Mouse (Mus musculus) limb, embryonic 11.5 days (tissue): ENCODE data around the gene Syce2. TPM values are rescaled to one million over a fixed set of nuclear protein-coding genes. Genes with fewer than 3 reads are reported as not detected.

Source experiments
- ATAC-seq: fragments of 200-750 bp; cut with Nextera tagmentation; 2 replicates; pipeline ENCODE4 v1.8.0; 2017; ENCODE audit warnings: low read depth; ENCODE audit not compliant: insufficient number of reproducible peaks, low FRiP score, low TSS enrichment
- DNase-seq: peaks from one replicate; pipeline ENCODE4 v3.0.0-alpha.2; 2015; ENCODE audit warnings: low spot score
- H3K27ac ChIP-seq: fragments of 300-500 bp; sonication (generic); replicated peaks from 2 replicates; pipeline ENCODE4 v1.5.1; 2014; ENCODE audit warnings: low read depth, mild to moderate bottlenecking, low read length
- H3K27me3 ChIP-seq: fragments of 300-500 bp; sonication (generic); 2 replicates; pipeline ENCODE4 v1.6.1; 2014; ENCODE audit warnings: mild to moderate bottlenecking, low read length, mixed read lengths; ENCODE audit not compliant: control insufficient read depth, insufficient read depth
- H3K36me3 ChIP-seq: fragments of 300-500 bp; sonication (generic); 2 replicates; pipeline ENCODE4 v1.6.1; 2014; ENCODE audit warnings: mild to moderate bottlenecking, low read length, moderate library complexity, mixed read lengths; ENCODE audit not compliant: control insufficient read depth, insufficient read depth
- H3K4me1 ChIP-seq: fragments of 300-500 bp; sonication (generic); 2 replicates; pipeline ENCODE4 v1.6.1; 2014; ENCODE audit warnings: low read length, mixed read lengths; ENCODE audit not compliant: control insufficient read depth, insufficient read depth
- H3K4me2 ChIP-seq: fragments of 300-500 bp; sonication (generic); 2 replicates; pipeline ENCODE4 v1.6.1; 2014; ENCODE audit warnings: low read depth, mild to moderate bottlenecking, moderate library complexity; ENCODE audit not compliant: severe bottlenecking
- H3K4me3 ChIP-seq: fragments of 300-500 bp; sonication (generic); 2 replicates; pipeline ENCODE4 v1.5.1; 2014; ENCODE audit warnings: low read depth, low read length
- H3K9ac ChIP-seq: fragments of 300-500 bp; sonication (generic); 2 replicates; pipeline ENCODE4 v1.6.1; 2014; ENCODE audit warnings: mild to moderate bottlenecking, low read length
- H3K9me3 ChIP-seq: fragments of 300-500 bp; sonication (generic); 2 replicates; pipeline ENCODE4 v1.6.1; 2016; ENCODE audit warnings: low read length; ENCODE audit not compliant: control insufficient read depth
- WGBS: fragments of 180-500 bp; shearing (Covaris S2); extraction: QIAGEN DNeasy Blood & Tissue Kit; methylation state at CpG from one replicate; pipeline ENCODE4 v1.1.7; 2014; 5-methylcytosine and 5-hydroxymethylcytosine counted together
- polyA plus RNA-seq: library from polyadenylated mRNA; unstranded; fragments of >200 nt; fragmentation: Nextera tagmentation; extraction: Ambion mirVana; gene quantifications from 2 replicates; pipeline ENCODE4 v1.2.1, GENCODE M21; 2014

Syce2 gene
- polyA plus RNA-seq, 1 experiment from 2014 or later, result 89.0 TPM

- no peak for ATAC-seq
- WGBS, result 6% methylated on average over 7 of the region's 7 CpGs
- H3K9me3 ChIP-seq, result no peaks in the 10 kb centered on the region
- no peaks in the 10 kb centered on the region for H3K27me3 ChIP-seq
- peak overlapping the region; percentile 94 for H3K4me3 ChIP-seq
- peaks cover 32% of the 10 kb centered on the region for H3K4me1 ChIP-seq
- peaks cover 62% of the 10 kb centered on the region for H3K36me3 ChIP-seq
- no peak for DNase-seq
- peak overlapping the region; percentile 90 for H3K27ac ChIP-seq
- H3K9ac ChIP-seq, result peak overlapping the region; percentile 91
- H3K4me2 ChIP-seq, result peak overlapping the region; percentile 68
These were observed 32.0 kb upstream of the Syce2 start for GRCm38 (mm10) chr8:84839875-84840247.

- Histone ChIP-seq H3K4me2 (peak within 1 kb of the TSS; percentile 68), H3K4me3 (peak within 1 kb of the TSS; percentile 94), H3K27me3 (no peaks in the 10 kb centered on the region), H3K36me3 (peaks cover 64% of the 10 kb centered on the region), H3K9ac (peak within 1 kb of the TSS; percentile 91), H3K4me1 (peaks cover 37% of the 10 kb centered on the region), H3K27ac (peak within 1 kb of the TSS; percentile 90), H3K9me3 (no peaks in the 10 kb centered on the region)
- ATAC-seq (peak; percentile 88), DNase-seq (peak; percentile 93)
- under 1% methylated on average over 46 of the region's 55 CpGs for WGBS
These were observed 31.5 kb upstream of the Syce2 start, which contains the start of gene Rad23a for GRCm38 (mm10) chr8:84840248-84840999. Gene Rad23a (minus strand): TSS chr8:84840665.

GRCm38 (mm10) chr8:84841514-84841913 is 30.4 kb upstream of the Syce2 start:
- H3K4me1 ChIP-seq, result peaks cover 30% of the 10 kb centered on the region
- no peaks in the 10 kb centered on the region for H3K27me3 ChIP-seq
- no peaks in the 10 kb centered on the region for H3K9me3 ChIP-seq
- 81% methylated on average over 1 of the region's 1 CpGs for WGBS
- H3K36me3 ChIP-seq, result peaks cover 56% of the 10 kb centered on the region
- no peak overlapping the region for H3K9ac ChIP-seq
- no peak for DNase-seq
- no peak for ATAC-seq
- H3K4me3 ChIP-seq, result no peak overlapping the region
- H3K27ac ChIP-seq, result peak overlapping the region; percentile 26
- no peak overlapping the region for H3K4me2 ChIP-seq

GRCm38 (mm10) chr8:84844397-84845070 is 27.4 kb upstream of the Syce2 start:
- ATAC-seq (no peak), DNase-seq (no peak)
- H3K27ac ChIP-seq, result no peak overlapping the region
- peak overlapping the region; percentile 75 for H3K4me2 ChIP-seq
- H3K27me3 ChIP-seq, result no peaks in the 10 kb centered on the region
- H3K4me1 ChIP-seq, result peaks cover 17% of the 10 kb centered on the region
- peaks cover 37% of the 10 kb centered on the region for H3K36me3 ChIP-seq
- H3K9ac ChIP-seq, result peak overlapping the region; percentile 98; the same call in 1 of the 2 replicates
- WGBS, result 86% methylated on average over 9 of the region's 9 CpGs
- peak overlapping the region; percentile 99 for H3K4me3 ChIP-seq
- H3K9me3 ChIP-seq, result no peaks in the 10 kb centered on the region

- Histone ChIP-seq H3K4me3 (peak overlapping the region; percentile 99), H3K27ac (no peak overlapping the region), H3K9ac (peak overlapping the region; percentile 98), H3K27me3 (no peaks in the 10 kb centered on the region), H3K9me3 (no peaks in the 10 kb centered on the region), H3K36me3 (peaks cover 37% of the 10 kb centered on the region), H3K4me2 (peak overlapping the region; percentile 75), H3K4me1 (peaks cover 15% of the 10 kb centered on the region)
- 19% methylated on average over 12 of the region's 12 CpGs for WGBS
- DNase-seq, result peak; percentile 53
- no peak for ATAC-seq
These were observed 26.4 kb upstream of the Syce2 start for GRCm38 (mm10) chr8:84845355-84846093.

GRCm38 (mm10) chr8:84846094-84846721 is 25.7 kb upstream of the Syce2 start:
- H3K27me3 ChIP-seq, result no peaks in the 10 kb centered on the region
- H3K4me2 ChIP-seq, result peak overlapping the region; percentile 75
- peaks cover 15% of the 10 kb centered on the region for H3K4me1 ChIP-seq
- H3K9me3 ChIP-seq, result no peaks in the 10 kb centered on the region
- H3K4me3 ChIP-seq, result peak overlapping the region; percentile 99
- ATAC-seq (peak; percentile 8), DNase-seq (no peak)
- peak overlapping the region; percentile 98 for H3K9ac ChIP-seq
- peaks cover 37% of the 10 kb centered on the region for H3K36me3 ChIP-seq
- peak overlapping the region; percentile 75 for H3K27ac ChIP-seq
- WGBS, result under 1% methylated on average over 30 of the region's 30 CpGs

GRCm38 (mm10) chr8:84846722-84847572 is 25.0 kb upstream of the Syce2 start, which contains the start of gene Calr:
Gene Calr (minus strand): TSS chr8:84846934.
- Histone ChIP-seq H3K4me2 (peak within 1 kb of the TSS; percentile 75), H3K27me3 (no peaks in the 10 kb centered on the region), H3K4me1 (peaks cover 15% of the 10 kb centered on the region), H3K36me3 (peaks cover 32% of the 10 kb centered on the region), H3K4me3 (peak within 1 kb of the TSS; percentile 99), H3K27ac (peak within 1 kb of the TSS; percentile 79), H3K9ac (peak within 1 kb of the TSS; percentile 98), H3K9me3 (no peaks in the 10 kb centered on the region)
- peak; percentile 100 for DNase-seq
- ATAC-seq, result peak; percentile 99
- WGBS, result 1% methylated on average over 55 of the region's 55 CpGs
